Mouse (Mus musculus) right cerebral cortex, postnatal 25 days (tissue): ENCODE results near the gene Plek.

Source experiments
- DNase-seq: peaks from one replicate; pipeline ENCODE4 v3.0.0; 2022

The Plek gene

GRCm38 (mm10) chr11:16943016-16943415 is 109.2 kb downstream of the Plek start:
- no peak for DNase-seq

- no peak for DNase-seq
Measured at GRCm38 (mm10) chr11:16941973-16942452, 110.2 kb downstream of the Plek start.

GRCm38 (mm10) chr11:16941103-16941793 is 110.9 kb downstream of the Plek start:
- no peak for DNase-seq

- no peak for DNase-seq
Measured at GRCm38 (mm10) chr11:16935577-16936236, 116.5 kb downstream of the Plek start.

GRCm38 (mm10) chr11:16932159-16932558 is 120.0 kb downstream of the Plek start:
- no peak for DNase-seq
